Mouse (Mus musculus): ENCODE measurements around the gene Naf1. TPM values are rescaled to one million over a fixed set of nuclear protein-coding genes. Genes with fewer than 3 reads are reported as not detected.

Gene Naf1
- total and polyA plus RNA-seq, 3 experiments = 11.1 to 39.6 TPM; not detected in 1

GRCm38 (mm10) chr8:66883866-66884265 lies 23.8 kb downstream of the Naf1 start:
- no peak overlapping the region for H3K9ac ChIP-seq (ENCODE audit: control insufficient read depth, low read depth, low read length, poor library complexity, severe bottlenecking)
- TF ChIP-seq UBTF (IDR thresholded peaks at IDR 0.05; ENCODE audit: borderline replicate concordance, insufficient read depth, low read depth, low read length) = no peak
- no peak for TF ChIP-seq KAT2A (conservative IDR thresholded peaks at IDR 0.05; ENCODE audit: low read depth, low read length)
- TF ChIP-seq MAFK (IDR thresholded peaks at IDR 0.05; ENCODE audit: borderline replicate concordance, low read depth, low read length) = no peak
- no peak for TF ChIP-seq NELFE (IDR thresholded peaks at IDR 0.05; ENCODE audit: low read depth, low read length)
- no peak for TF ChIP-seq MEF2A (IDR thresholded peaks at IDR 0.05; ENCODE audit: extremely low read depth, insufficient replicate concordance, low read depth, low read length, poor library complexity, severe bottlenecking)
- no peak for TF ChIP-seq POLR2AphosphoS5 (IDR thresholded peaks at IDR 0.05; ENCODE audit: borderline replicate concordance, low read depth, low read length)
- no peak for TF ChIP-seq CTCF (IDR thresholded peaks at IDR 0.05 in 2 of 3, conservative IDR thresholded peaks at IDR 0.05 in 1 of 3; ENCODE audit: control insufficient read depth in 1 of 3, insufficient read depth in 1 of 3, low read depth in 2 of 3, low read length in 3 of 3, poor library complexity in 1 of 3, severe bottlenecking in 1 of 3)
- no peak for TF ChIP-seq MAZ (IDR thresholded peaks at IDR 0.05; ENCODE audit: low read depth, low read length)
- no peak for TF ChIP-seq POLR2A (IDR thresholded peaks at IDR 0.05; ENCODE audit: control insufficient read depth in 1 of 2, insufficient read depth in 1 of 2, low read depth in 1 of 2, low read length in 2 of 2, poor library complexity in 1 of 2)
- no peak for TF ChIP-seq HCFC1 (IDR thresholded peaks at IDR 0.05; ENCODE audit: low read depth, low read length)
- no peak for TF ChIP-seq CHD2 (IDR thresholded peaks at IDR 0.05; ENCODE audit: low read length)
- no peak for TF ChIP-seq EP300 (IDR thresholded peaks at IDR 0.05; ENCODE audit: low read depth in 1 of 2, low read length in 2 of 2)
- no peak overlapping the region for H3K4me3 ChIP-seq (ENCODE audit: control insufficient read depth in 1 of 2, insufficient read depth in 1 of 2, low read depth in 2 of 2, low read length in 2 of 2)
- no peaks in the 10 kb centered on the region for H3K79me2 ChIP-seq (ENCODE audit: control insufficient read depth, insufficient read depth, low read length, poor library complexity)
- H3K27ac ChIP-seq (ENCODE audit: control insufficient read depth, low read depth, low read length) = no peak overlapping the region
- H3K4me1 ChIP-seq (ENCODE audit: control insufficient read depth in 1 of 2, insufficient read depth in 2 of 2, low read length in 2 of 2) = no peaks in the 10 kb centered on the region
- DNase-seq (ENCODE audit: low read depth, low spot score) = no peak
- H3K27me3 ChIP-seq (ENCODE audit: control insufficient read depth in 1 of 2, insufficient read depth in 2 of 2, low read length in 2 of 2) = no peaks in the 10 kb centered on the region
- H3K9me3 ChIP-seq (replicated peaks; ENCODE audit: insufficient read depth, low read length) = no peaks in the 10 kb centered on the region
- peaks cover 0 to 53% of the 10 kb centered on the region in 2 experiments; a peak in 2 of 4 replicates for H3K36me3 ChIP-seq (ENCODE audit: control insufficient read depth in 1 of 2, insufficient read depth in 2 of 2, low read length in 2 of 2)

GRCm38 (mm10) chr8:66891879-66892278 lies 31.9 kb downstream of the Naf1 start:
- no peaks in the 10 kb centered on the region for H3K79me2 ChIP-seq (ENCODE audit: control insufficient read depth, insufficient read depth, low read length, poor library complexity)
- TF ChIP-seq ETS1 (IDR thresholded peaks at IDR 0.05; ENCODE audit: low read depth, low read length) (no peak), TBP (IDR thresholded peaks at IDR 0.05; ENCODE audit: low read depth, low read length) (no peak), POLR2AphosphoS2 (IDR thresholded peaks at IDR 0.05; ENCODE audit: low read length) (no peak), TAL1 (IDR thresholded peaks at IDR 0.05; ENCODE audit: low read length) (no peak), GABPA (IDR thresholded peaks at IDR 0.05; ENCODE audit: low read depth, low read length) (no peak), SMC3 (IDR thresholded peaks at IDR 0.05; ENCODE audit: low read depth, low read length) (no peak), ELF1 (IDR thresholded peaks at IDR 0.05; ENCODE audit: low read depth, low read length) (no peak), BHLHE40 (IDR thresholded peaks at IDR 0.05; ENCODE audit: borderline replicate concordance, low read depth, low read length) (no peak), UBTF (IDR thresholded peaks at IDR 0.05; ENCODE audit: borderline replicate concordance, insufficient read depth, low read depth, low read length) (no peak), NRF1 (IDR thresholded peaks at IDR 0.05; ENCODE audit: insufficient read depth, low read depth, low read length, poor library complexity, severe bottlenecking) (no peak), MAFK (IDR thresholded peaks at IDR 0.05; ENCODE audit: borderline replicate concordance, low read depth, low read length) (no peak), CHD1 (IDR thresholded peaks at IDR 0.05; ENCODE audit: low read depth, low read length) (no peak), E2F4 (IDR thresholded peaks at IDR 0.05; ENCODE audit: borderline replicate concordance, low read depth, low read length) (no peak), POLR2A (IDR thresholded peaks at IDR 0.05; ENCODE audit: control insufficient read depth in 1 of 2, insufficient read depth in 1 of 2, low read depth in 1 of 2, low read length in 2 of 2, poor library complexity in 1 of 2) (no peak), MAX (IDR thresholded peaks at IDR 0.05; ENCODE audit: low read length) (no peak), ZC3H11A (IDR thresholded peaks at IDR 0.05; ENCODE audit: low read depth, low read length) (no peak), ZKSCAN1 (IDR thresholded peaks at IDR 0.05; ENCODE audit: low read depth, low read length) (no peak), USF1 (IDR thresholded peaks at IDR 0.05; ENCODE audit: low read depth, low read length) (no peak), RCOR1 (IDR thresholded peaks at IDR 0.05; ENCODE audit: low read depth, low read length) (no peak), MXI1 (IDR thresholded peaks at IDR 0.05; ENCODE audit: low read depth, low read length) (no peak)
- H3K27me3 ChIP-seq (ENCODE audit: control insufficient read depth in 1 of 2, insufficient read depth in 2 of 2, low read length in 2 of 2) = no peaks in the 10 kb centered on the region
- H3K9ac ChIP-seq (ENCODE audit: control insufficient read depth, low read depth, low read length, poor library complexity, severe bottlenecking) = no peak overlapping the region
- no peaks in the 10 kb centered on the region for H3K9me3 ChIP-seq (replicated peaks; ENCODE audit: insufficient read depth, low read length)
- no peak overlapping the region for H3K27ac ChIP-seq (ENCODE audit: control insufficient read depth, low read depth, low read length)
- H3K36me3 ChIP-seq (ENCODE audit: control insufficient read depth in 1 of 2, insufficient read depth in 2 of 2, low read length in 2 of 2) = peaks cover 0 to 8% of the 10 kb centered on the region in 2 experiments; a peak in 2 of 4 replicates
- no peak overlapping the region for H3K4me3 ChIP-seq (ENCODE audit: control insufficient read depth in 1 of 2, insufficient read depth in 1 of 2, low read depth in 2 of 2, low read length in 2 of 2)
- DNase-seq (ENCODE audit: low read depth, low spot score) = no peak
- H3K4me1 ChIP-seq (ENCODE audit: control insufficient read depth in 1 of 2, insufficient read depth in 2 of 2, low read length in 2 of 2) = no peaks in the 10 kb centered on the region
